Mouse (Mus musculus) ovary, postnatal 14 days (tissue): ENCODE data around the gene Rasa3.

ENCODE experiments used
- DNase-seq: peaks from one replicate; pipeline ENCODE4 v3.0.0; 2022; ENCODE audit warnings: low spot score

The Rasa3 gene

DNA sequence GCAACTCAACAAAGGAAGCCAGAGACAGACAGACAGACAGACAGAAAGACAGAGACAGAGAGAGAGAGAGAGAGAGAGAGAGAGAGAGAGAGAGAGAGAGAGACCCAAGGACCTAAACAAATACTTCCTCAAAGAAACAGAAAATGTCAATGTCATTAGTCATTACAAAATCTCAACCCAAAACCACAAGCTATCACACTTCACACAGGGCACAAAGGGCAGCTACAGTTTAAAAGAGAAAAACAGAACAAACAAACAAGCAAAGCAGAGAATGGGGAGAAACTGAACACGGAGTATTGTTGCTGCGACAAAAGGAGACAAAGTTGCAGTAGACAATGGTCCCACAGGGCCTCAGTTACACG, 28.3 kb downstream of the Rasa3 start:
- no peak for DNase-seq

DNA sequence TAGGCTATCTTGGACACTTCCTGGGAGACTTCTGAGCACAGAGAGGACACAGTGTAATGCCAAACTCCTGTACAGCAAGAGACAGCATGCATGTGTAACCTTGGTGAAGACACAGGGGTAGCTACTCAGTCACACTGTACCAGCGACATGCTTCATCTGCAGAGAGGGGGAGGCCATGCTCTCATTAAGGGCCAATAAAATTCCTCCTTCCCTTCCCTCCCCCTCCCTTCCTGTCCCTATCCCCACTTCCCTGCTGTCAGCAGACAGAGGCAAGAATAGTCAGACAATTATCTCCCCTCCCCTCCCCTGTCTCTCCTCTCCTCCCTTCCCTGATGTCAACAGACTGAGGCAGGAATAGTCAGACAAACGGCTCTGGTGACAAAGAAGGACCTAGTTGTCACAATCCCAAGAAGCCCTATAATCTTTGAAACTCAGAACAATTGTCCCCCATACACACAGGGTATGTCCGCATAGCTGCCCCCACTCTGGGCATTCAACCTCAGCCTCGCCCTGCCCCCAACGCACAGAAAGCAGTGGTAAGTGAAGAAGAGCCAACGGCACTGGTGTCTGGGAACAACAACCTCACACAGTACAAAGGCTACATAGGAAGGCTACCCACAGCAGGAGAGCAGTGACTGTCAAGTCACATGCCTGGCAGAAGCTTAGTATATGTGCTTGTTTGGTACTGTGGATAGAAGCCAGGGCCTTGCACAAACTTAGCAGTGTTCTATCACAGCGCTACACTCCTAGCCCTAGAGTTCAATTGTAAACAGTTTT, 28.8 kb downstream of the Rasa3 start:
- DNase-seq: no peak

DNA sequence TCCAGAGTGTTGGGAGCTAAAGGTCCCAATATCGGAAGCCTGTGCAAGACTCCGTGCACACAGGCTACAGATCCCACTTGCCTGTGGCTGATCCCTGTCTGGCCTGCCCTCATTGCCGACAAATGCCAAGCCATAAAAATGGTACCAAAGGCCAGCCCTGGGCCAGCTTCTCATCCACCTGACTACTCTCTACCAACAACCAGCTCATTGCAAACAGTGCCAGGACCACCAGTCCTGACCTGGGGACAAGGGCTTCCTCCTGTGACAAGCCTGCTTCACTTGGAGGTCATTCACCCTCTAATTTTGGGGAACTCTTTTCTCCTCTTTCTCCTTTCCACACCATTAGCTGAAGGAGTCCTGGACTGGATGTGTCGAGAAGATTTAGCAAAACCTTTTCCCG, 29.8 kb downstream of the Rasa3 start:
- no peak for DNase-seq

DNA sequence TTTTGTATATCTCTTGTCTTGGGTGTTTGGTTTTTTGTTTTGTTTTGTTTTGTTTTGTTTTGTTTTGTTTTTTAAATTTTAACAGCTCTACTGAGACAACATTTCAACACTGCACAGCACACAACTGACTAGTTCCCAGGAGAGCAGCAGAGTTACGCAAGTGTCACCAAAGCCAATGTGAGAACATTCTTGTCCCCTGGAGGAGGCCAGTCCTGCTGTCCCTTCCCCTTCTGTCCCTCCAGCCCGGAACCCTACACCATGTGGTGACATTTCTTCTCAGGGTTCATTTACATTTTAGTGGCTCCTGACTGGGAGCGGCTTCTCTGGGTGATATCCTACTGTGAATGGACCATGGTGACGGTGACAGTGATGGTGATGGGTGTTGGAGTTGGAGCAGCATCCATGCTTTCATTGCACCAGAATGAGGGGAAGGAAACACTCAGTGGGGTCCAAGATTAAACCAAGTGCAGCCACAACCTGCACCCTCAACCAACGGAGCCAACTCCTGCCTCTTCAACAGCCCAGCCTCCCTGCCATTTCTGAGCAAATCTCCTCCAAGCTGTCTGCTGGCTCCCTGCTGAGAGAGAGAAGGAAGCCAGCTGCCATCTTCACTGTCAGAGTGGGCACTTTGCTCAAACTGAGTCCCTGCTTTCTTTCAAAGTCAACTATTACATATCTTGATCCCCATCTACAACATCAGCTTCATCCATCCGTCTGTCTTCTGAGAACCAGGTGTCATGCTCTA, 32.3 kb downstream of the Rasa3 start:
- DNase-seq: no peak

DNA sequence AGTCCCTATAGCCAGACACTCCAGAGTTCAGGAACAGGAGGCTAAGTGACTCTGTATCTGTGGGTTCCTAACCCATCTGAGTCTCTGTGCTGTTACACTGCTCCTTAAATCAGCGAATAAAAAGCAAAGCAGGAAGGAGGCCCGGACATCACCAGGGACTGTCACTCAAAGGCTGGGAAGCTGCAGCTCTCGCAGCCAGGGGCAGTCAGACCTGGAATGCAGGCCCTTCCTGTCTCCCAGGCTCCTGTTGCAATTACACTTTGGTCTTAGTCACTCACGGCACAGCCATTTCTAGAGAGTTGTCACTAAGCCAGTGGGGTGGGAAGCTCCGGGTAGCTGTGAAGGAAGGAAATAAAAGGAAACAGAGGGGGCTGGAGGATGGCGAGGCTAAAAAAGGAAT, 33.2 kb downstream of the Rasa3 start:
- no peak for DNase-seq

DNA sequence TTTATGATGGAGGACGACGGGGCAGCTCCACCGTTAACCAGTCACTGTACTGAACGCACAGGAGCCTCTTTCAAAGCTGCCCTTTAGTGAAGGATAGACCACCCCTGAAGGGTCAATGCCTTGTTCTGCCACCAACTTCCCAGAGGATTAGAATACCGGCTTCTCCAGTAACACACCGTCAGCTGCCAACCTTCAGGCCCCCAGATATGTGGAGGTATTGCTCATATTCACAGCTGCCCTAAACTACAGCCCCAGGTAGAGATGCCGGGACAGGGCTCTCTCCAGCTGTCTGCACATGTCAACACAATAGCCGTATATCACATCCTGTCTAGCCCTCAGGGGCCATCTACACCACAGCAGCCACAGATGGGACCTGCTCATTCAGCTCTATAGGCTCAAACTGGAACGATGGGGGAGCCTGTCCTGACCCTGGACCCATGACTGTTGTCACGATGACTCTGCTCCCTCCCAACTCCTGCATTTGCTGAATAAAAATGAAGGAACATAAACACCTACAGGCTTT, 34.7 kb downstream of the Rasa3 start:
- DNase-seq: no peak

DNA sequence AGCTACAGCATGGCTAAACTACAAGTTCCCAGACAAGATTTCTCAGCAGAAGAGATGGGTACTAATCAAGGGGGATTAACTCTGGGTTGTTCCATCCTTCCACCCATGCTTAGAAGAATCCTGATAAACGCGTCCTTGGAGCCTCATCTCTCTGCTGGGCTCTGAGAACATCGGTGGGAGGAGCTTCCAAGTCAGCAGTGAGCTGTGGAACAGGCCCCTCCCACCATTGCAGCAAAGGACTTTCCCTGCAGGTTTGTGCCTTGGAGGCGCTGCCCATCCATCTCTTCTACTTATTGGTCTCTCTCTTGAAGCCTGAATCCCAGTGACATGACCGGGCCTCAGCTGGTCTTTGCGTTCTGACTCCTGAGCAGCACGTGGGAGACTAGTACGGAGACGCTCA, 36.2 kb downstream of the Rasa3 start:
- DNase-seq: no peak

DNA sequence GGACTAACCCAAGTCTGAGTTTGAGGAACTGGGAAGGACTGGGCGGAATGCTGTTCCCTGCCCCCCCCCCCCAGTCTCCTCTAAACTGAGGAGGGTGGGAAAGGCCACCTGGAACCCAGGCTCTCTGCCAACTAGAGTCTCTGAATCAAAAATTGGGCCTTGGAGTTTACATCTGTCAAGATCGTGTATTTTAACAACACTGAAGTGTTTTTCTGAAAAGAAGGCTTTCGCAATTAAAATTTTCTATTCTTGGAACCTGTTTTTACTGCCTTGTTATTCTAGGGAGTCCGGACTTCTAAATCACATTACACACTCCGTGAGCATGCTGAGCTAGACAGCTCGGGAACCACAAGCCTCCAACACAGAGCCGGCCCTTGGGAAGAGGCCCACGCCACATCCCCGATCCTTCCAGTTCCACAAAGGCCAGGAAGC, 36.9 kb downstream of the Rasa3 start:
- peak; percentile 38 for DNase-seq

DNA sequence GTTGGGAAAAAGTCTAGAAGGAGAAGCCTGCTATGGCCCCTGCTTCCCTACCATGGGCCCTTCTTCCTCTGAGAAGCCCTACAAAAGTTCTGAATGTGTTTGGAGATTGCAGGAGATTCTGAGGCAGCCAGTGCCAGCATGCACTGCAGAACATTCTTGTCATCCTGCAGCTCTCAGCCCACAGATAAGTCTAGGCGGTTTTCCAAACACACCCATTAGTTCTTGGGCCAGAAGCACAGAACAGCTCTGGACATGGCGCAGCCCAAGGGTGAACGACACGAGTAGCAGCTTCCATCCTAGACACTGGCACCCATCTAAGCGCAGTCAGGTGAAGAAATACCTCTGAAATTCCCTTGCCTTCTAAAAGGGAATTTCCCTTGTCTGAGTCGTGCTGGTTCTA, 44.3 kb downstream of the Rasa3 start:
- DNase-seq: no peak

DNA sequence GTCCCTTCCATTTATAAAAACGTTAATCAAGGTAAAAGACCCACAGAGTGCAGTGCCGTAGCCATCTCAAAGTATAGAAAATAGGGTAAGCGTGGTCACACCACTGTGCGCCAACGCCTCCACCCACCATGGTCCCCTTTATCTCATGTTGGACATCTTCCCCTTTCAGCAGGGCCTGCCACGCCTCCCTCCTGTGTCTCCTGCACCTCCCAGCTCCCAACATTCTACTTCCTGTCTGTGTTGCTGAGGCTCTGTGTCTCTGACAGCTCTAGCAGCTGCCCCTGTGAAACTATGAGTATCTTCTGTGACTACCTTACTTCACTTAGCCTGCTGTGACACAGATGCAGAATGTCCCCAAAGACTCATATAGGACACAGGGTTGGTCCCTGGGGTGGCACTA, 45.1 kb downstream of the Rasa3 start:
- no peak for DNase-seq

DNA sequence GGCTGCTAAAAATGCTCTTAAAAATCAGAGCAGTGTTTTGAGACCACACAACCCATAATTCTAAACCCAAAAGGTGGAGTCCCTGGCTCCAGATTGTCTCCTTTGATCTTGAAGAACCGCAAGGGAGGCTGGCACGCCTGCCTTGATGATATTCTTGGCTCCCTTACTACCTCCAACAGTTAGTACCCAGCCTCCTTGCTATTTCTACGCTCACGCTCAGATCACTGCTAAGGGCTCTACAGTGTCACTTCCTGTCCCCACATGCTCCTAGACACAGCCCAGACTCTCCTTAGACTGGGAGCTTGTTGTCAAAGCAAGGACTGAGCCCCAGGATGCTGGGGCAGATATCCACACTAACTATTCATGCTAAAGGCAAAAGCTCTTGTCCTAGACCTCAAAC, 46.6 kb downstream of the Rasa3 start:
- no peak for DNase-seq

DNA sequence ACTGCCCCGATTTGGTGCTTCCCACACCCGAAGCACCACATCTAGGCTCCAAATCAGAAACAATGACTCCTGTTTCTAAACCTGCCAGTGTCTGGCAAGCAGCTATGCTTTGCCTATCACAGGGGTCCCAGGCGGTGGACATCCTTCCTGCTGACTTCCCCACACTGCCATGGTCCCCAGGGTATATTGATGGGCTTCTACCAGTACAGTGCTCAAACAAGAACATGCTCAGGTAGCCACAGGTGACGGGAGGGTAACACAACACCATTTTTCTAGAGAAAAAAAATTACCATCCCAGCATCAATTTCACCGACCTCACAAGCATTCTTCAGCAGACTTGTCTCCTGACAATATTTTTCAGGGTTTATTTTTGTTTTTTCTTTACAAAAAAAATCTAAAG, 47.2 kb downstream of the Rasa3 start:
- no peak for DNase-seq

DNA sequence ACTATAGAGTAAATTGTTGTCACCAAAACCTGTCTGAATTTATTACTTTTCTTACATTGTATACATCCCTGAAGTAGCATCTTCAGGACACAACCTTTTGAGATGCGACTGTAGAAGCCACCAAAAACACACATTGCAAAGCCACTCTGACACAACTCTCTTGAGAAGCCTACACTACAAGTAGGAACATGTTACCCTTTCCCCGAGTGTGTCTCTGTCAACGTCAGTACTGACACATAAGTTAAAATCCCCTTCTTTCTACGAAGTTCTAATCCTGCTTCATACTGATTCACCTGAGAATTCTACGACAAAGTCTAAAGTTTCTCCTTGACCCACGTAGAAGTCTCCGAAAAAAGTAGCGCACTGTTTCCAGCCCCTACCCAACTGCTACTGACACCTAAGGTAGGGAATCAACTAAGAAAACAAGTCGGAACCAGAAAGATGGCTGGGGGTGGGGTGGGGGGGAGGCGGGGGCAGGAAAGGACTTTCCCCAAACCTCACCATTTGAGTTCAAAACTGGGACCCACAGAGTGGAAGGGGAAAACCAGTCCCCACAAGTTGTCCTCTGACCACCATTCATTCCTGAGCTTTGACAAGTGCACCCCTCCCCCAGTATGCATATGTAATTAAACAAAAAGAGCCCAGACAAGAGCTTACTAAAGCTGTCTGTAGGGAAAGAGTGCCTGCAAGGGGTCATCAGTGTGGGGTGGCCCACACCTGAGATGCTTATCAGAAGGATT, 47.9 kb downstream of the Rasa3 start:
- no peak for DNase-seq

DNA sequence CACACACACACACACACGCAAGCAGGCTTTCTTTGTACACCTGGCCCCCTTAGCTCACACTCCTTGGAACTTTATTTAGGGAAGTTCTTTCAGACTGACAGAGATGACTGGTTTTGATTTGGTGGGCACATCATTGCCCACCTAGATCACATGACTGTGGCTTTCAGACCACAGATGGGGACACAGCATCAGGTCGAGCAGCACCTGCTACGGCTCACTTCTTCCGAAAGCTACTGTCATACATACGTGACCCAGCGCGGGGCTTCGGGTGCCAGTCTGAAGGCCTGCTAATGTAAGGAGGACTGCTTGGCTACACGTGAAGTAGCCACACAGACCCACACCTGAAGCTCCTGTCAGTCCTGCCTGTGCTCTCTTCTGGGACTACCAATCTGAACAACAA, 49.3 kb downstream of the Rasa3 start:
- DNase-seq: no peak

DNA sequence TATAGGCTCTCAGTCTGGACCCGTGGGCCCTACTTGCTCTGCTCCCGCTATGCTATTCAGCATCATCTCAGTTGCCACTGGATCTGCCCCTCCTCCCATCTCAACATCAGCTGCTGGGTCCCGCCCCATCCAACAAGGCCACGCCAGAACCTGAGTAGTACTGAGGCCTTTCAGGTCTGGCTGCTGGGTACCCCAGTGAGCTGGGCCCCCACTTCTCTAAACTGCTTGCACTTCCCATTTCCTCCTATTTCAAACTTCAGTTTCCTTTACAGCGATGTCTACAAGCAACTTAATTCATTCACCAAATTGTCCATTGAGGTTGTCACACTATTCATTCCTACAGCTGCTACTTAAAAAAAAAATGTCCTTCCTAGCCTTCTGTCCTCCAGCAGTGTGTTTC, 49.8 kb downstream of the Rasa3 start:
- DNase-seq: no peak

DNA sequence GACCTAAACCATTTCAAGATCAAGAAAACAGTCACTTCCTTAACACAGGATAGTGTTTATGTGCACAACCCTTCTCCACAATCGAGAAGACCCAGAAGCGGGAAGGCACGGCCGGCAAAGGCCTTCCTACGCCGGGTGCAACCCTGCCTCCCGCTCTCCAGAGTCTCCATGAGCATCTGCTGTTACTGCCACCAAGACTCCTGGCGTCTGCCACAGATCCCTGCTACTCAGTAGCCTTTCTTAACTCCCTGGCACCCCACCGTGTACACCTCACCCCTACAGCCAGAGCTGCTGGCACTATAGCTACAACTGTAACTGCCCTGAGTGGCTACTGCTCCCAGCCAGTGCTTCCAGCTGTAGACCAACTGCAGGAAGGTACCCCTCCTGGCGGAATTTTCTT, 51.3 kb downstream of the Rasa3 start:
- DNase-seq: no peak

DNA sequence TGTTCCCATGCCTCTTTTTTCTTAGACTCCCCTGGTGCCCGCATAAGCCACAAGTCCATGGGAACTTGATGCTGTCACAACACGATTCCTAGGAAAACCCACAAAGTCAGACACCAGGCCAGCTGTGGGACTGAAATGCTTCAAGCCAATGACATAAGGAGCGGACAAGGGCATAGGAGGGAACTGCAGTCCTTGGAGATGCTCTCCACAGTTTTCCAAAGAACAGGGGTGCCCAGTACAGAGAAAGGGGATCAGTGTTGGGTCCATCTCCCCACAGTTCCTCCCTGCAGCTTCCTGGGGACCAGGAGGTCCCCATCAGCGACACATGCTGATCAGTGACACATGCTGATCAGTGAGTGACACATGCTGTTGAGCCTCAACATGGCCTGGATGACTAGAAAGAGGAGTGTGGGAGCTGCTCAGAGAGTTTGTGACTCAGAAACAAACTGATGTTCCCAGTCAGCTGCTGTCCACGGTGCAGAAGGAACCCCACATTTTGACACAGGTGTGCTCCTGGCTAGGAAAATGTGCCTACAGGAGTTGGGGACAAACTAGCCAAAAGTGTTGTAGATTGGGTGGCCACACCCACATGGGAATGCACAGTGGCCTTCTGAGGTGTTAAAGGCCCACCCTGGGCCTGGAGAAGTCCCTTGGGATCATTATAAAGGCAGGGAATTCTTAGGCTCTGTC, 52.0 kb downstream of the Rasa3 start:
- no peak for DNase-seq

DNA sequence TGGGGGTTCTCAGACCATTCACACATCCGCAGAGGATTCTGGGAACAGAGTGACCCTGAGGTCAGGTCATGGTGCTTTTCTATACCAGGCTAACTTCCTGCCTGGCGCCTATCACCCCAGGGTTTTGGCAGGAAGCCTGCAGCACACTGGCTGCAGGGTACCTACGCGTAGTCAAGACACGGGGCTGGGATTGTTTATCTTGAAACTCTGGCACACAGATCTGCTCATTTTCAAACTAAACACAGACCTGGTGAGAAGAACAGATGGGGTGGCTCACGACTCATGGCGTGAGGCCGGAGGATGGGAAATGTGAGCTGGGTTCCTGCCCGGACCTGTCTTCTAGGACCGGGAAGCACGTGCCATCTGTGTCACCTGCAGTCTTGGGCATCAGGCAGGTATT, 52.5 kb downstream of the Rasa3 start:
- no peak for DNase-seq

DNA sequence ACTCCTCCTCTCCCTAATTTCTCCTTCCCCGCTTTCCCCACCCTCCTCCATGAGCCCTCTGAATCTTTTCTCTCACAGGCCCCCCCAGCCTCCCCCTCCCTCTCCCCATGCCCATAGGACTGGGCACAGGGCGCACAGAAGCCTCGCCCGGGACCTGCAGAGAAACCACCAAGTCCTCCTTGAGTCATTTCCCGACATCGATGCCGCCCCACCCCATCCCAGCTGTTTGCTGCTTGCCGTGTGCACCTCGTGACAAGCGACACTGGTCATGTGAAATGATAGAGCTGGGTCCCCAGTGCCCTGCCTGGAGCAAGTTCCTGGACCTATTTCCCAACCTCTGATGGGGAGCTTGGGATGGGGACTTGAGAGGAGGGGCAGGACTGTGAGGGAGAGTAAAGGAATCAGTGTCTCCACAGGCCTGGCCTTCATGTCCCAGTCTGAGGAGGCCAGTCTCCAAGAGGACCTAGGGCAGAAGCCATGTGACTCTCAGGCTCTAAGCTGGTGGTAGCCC, 53.4 kb downstream of the Rasa3 start:
- no peak for DNase-seq

DNA sequence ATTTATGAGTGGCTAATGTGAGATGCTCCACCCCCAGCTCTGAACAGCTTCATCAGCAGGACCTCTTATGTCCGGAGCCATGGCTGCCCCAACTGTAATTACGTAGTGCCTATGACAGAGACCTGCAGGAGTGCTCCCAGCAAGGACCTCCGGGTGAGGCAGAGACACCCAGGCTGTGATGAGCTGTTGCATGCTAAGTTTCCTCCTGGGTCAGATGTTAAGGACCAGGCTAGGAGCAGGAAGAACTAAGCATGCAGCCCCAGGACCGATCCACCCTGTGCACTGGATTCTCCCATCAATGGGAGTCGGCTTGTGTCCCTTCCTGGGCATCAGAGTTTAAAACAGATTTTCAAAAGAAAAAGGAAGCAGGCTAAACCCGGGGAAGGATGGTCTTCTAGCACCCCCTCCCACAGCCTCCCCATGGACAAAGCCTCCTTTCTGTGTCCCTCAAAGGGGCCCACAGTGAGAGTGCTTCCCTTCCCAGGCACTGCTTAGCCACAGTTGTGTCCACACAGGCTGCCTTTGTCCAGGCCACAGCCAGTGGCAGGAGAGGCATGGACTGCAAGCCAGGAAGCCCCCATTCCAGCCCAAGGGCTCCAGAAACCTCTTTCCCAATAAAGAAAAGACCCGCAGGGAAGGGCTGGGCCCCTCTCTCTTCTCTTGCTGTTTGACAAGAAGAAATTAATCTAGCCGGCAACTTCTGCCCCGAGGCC, 54.2 kb downstream of the Rasa3 start:
- no peak for DNase-seq

DNA sequence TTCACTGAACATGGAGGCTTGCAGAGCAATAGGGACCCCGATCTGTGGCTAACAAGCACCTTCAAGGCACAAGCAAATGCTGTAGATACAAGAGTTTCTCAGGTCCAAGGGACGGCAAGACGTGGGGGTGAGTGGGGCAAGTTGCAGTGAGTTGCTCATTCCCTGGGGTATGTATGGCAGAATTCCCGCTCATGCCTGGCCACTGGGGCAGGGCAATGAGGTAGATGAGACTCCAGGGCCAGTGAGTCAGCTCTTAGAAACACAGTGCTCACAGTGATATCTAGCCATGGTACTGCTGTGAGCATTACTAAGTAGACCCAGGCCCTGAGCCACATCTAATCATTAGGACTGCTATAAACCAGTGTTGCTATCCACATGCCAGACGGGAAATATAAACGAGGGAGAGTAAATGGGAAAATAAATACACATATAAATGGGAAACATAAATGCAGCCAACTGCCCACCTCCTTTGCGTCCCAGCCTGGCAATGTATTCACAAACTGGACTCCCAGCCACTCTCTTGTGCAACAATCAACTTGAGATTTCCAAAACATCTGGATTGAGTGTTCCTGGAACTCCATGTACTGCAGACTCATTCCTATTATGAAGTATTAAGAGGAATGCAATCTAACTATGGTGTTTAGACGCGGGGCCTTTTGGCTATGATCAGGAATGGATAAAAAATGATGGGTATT, 57.0 kb downstream of the Rasa3 start:
- no peak for DNase-seq
